Mouse (Mus musculus) spleen, adult 2 months (tissue): ENCODE results near the gene Csdc2.

Experiments used
- CTCF ChIP-seq: fragments of 200-500 bp; IDR thresholded peaks from 2 replicates; pipeline ENCODE4 v1.5.1; 2011; ENCODE audit warnings: mild to moderate bottlenecking, inconsistent platforms; ENCODE audit not compliant: insufficient read depth, insufficient read length, insufficient replicate concordance; ENCODE audit errors: extremely low read depth
- POLR2A ChIP-seq: fragments of 200-500 bp; IDR thresholded peaks from 2 replicates; pipeline ENCODE4 v1.6.1; 2011; ENCODE audit warnings: low read depth, low read length, inconsistent platforms

GRCm38 (mm10) chr15:81891822-81892580, 44.6 kb upstream of the Csdc2 start:
- TF ChIP-seq CTCF (no peak), POLR2A (no peak)
